Comparison of ENCODE assay signal across 8 mouse cellular contexts in genomic region chr11:94211124-94211603, GRCm38 (mm10). TPM values are rescaled to one million over a fixed set of nuclear protein-coding genes. Genes with fewer than 3 reads are reported as not detected.
DNase-seq lines count a peak whose midpoint lies in the region; ATAC-seq and TF ChIP-seq lines count a peak whose summit lies in the region.

Gene Tob1, plus strand, starts transcription at chr11:94211454.

- H3K9ac ChIP-seq in heart, embryonic 12.5 days: peak within 1 kb of the TSS; percentile 98
- H3K9ac ChIP-seq in kidney, postnatal 0 days (ENCODE audit: low read depth, low read length): peak within 1 kb of the TSS; percentile 98
- H3K9ac ChIP-seq in liver, embryonic 11.5 days (ENCODE audit: low read depth, low read length): peak within 1 kb of the TSS; percentile 95
- H3K9ac ChIP-seq in stomach, embryonic 14.5 days (replicated peaks; ENCODE audit: low read depth, low read length): peak within 1 kb of the TSS; percentile 94

- peak within 1 kb of the TSS; percentile 74 for H3K4me3 ChIP-seq in C2C12 (ENCODE audit: insufficient read depth, poor library complexity, severe bottlenecking)
- peak within 1 kb of the TSS; percentile 88 for H3K4me3 ChIP-seq in erythroblast, embryonic 14.5 days (replicated peaks)
- peak within 1 kb of the TSS; percentile 93 for H3K4me3 ChIP-seq in heart, embryonic 12.5 days
- peak within 1 kb of the TSS; percentile 97 for H3K4me3 ChIP-seq in kidney, postnatal 0 days (replicated peaks; ENCODE audit: low read depth, low read length)
- peak within 1 kb of the TSS; percentile 95 for H3K4me3 ChIP-seq in liver, embryonic 11.5 days (ENCODE audit: low read depth, low read length)
- H3K4me3 ChIP-seq in stomach, embryonic 14.5 days (ENCODE audit: low read depth, low read length): peak within 1 kb of the TSS; percentile 88

- no peaks in the 10 kb centered on the region for H3K27me3 ChIP-seq in C2C12 (ENCODE audit: control insufficient read depth, insufficient read depth, insufficient read length)
- H3K27me3 ChIP-seq in erythroblast, embryonic 14.5 days (ENCODE audit: control insufficient read depth): no peaks in the 10 kb centered on the region
- H3K27me3 ChIP-seq in heart, embryonic 12.5 days (replicated peaks): no peaks in the 10 kb centered on the region
- H3K27me3 ChIP-seq in kidney, postnatal 0 days (ENCODE audit: insufficient read depth, low read length): no peaks in the 10 kb centered on the region
- no peaks in the 10 kb centered on the region for H3K27me3 ChIP-seq in liver, embryonic 11.5 days (replicated peaks; ENCODE audit: control insufficient read depth, insufficient read depth, low read length)
- no peaks in the 10 kb centered on the region for H3K27me3 ChIP-seq in stomach, embryonic 14.5 days (ENCODE audit: control insufficient read depth, insufficient read depth, low read length)

- ATAC-seq in heart, embryonic 12.5 days (ENCODE audit: insufficient number of reproducible peaks, low FRiP score): peak; percentile 97
- ATAC-seq in kidney, postnatal 0 days (replicated peaks; ENCODE audit: low FRiP score, low read depth): peak; percentile 96
- ATAC-seq in liver, embryonic 11.5 days (replicated peaks; ENCODE audit: low FRiP score): peak; percentile 93
- ATAC-seq in stomach, embryonic 14.5 days (ENCODE audit: insufficient number of reproducible peaks, insufficient read depth, low FRiP score, low read depth): peak; percentile 96

- peak within 1 kb of the TSS; percentile 99 for H3K27ac ChIP-seq in heart, embryonic 12.5 days (ENCODE audit: poor library complexity, severe bottlenecking)
- H3K27ac ChIP-seq in kidney, postnatal 0 days: peak within 1 kb of the TSS; percentile 99
- peak within 1 kb of the TSS; percentile 99 for H3K27ac ChIP-seq in liver, embryonic 11.5 days (ENCODE audit: low read depth, low read length)
- peak within 1 kb of the TSS; percentile 98 for H3K27ac ChIP-seq in stomach, embryonic 14.5 days (ENCODE audit: low read length)

- peak; percentile 100 for TF ChIP-seq POLR2A in brain, embryonic 14.5 days (IDR thresholded peaks at IDR 0.05; ENCODE audit: borderline replicate concordance, extremely low read depth, insufficient read depth, insufficient read length, poor library complexity, severe bottlenecking)

- peak; percentile 25 for TF ChIP-seq CTCF in C2C12 (IDR thresholded peaks at IDR 0.05; ENCODE audit: control insufficient read depth, insufficient read depth, insufficient read length)
- TF ChIP-seq CTCF in brain, embryonic 14.5 days (IDR thresholded peaks at IDR 0.05; ENCODE audit: borderline replicate concordance, extremely low read depth, insufficient read depth, insufficient read length): no peak
- 0 out of 2 replicates have a peak, but pooled peaks have one; percentile 25 for TF ChIP-seq CTCF in kidney, postnatal 0 days (IDR thresholded peaks at IDR 0.05; ENCODE audit: low read depth)

- H3K4me2 ChIP-seq in heart, embryonic 12.5 days: peak within 1 kb of the TSS; percentile 98
- peak within 1 kb of the TSS; percentile 81 for H3K4me2 ChIP-seq in kidney, postnatal 0 days (ENCODE audit: low read length)
- peak within 1 kb of the TSS; percentile 99 for H3K4me2 ChIP-seq in liver, embryonic 11.5 days
- H3K4me2 ChIP-seq in stomach, embryonic 14.5 days (replicated peaks; ENCODE audit: low read depth, low read length): peak within 1 kb of the TSS; percentile 94

- WGBS in heart, embryonic 12.5 days: under 1% methylated on average over 45 of the region's 55 CpGs
- WGBS in kidney, postnatal 0 days: under 1% methylated on average over 33 of the region's 55 CpGs
- WGBS in liver, embryonic 11.5 days: 0% methylated on average over 36 of the region's 55 CpGs
- WGBS in stomach, embryonic 14.5 days: under 1% methylated on average over 50 of the region's 55 CpGs

- H3K79me3 ChIP-seq in C2C12 (ENCODE audit: low read depth): peaks cover 20% of the 10 kb centered on the region

- peak within 1 kb of the TSS; percentile 94 for H3ac ChIP-seq in C2C12 (ENCODE audit: control insufficient read depth, insufficient read length, low read depth)

- peaks cover 37% of the 10 kb centered on the region for H3K79me2 ChIP-seq in C2C12 (ENCODE audit: control insufficient read depth, insufficient read depth)

- H3K36me3 ChIP-seq in C2C12 (ENCODE audit: control insufficient read depth, insufficient read depth): peaks cover 19% of the 10 kb centered on the region
- H3K36me3 ChIP-seq in erythroblast, embryonic 14.5 days (ENCODE audit: control insufficient read depth): peaks cover 17% of the 10 kb centered on the region
- H3K36me3 ChIP-seq in heart, embryonic 12.5 days: peaks cover 14% of the 10 kb centered on the region
- 0 out of 2 replicates have a peak, but pooled peaks cover 9% of the 10 kb centered on the region for H3K36me3 ChIP-seq in kidney, postnatal 0 days (ENCODE audit: insufficient read depth, low read length)
- H3K36me3 ChIP-seq in liver, embryonic 11.5 days (ENCODE audit: control insufficient read depth, insufficient read depth, low read length): peaks cover 9% of the 10 kb centered on the region; the same call in 1 of the 2 replicates
- H3K36me3 ChIP-seq in stomach, embryonic 14.5 days (ENCODE audit: control insufficient read depth, insufficient read depth, low read length): peaks cover 10% of the 10 kb centered on the region

- peaks cover 33% of the 10 kb centered on the region for H3K4me1 ChIP-seq in erythroblast, embryonic 14.5 days (ENCODE audit: control insufficient read depth)
- peaks cover 16% of the 10 kb centered on the region for H3K4me1 ChIP-seq in heart, embryonic 12.5 days (replicated peaks)
- no peaks in the 10 kb centered on the region; the same call in 1 of the 2 replicates for H3K4me1 ChIP-seq in kidney, postnatal 0 days (replicated peaks; ENCODE audit: insufficient read depth, low read length)
- H3K4me1 ChIP-seq in liver, embryonic 11.5 days (replicated peaks; ENCODE audit: control insufficient read depth, insufficient read depth, low read length): no peaks in the 10 kb centered on the region; the same call in 1 of the 2 replicates
- peaks cover 2% of the 10 kb centered on the region; the same call in 1 of the 2 replicates for H3K4me1 ChIP-seq in stomach, embryonic 14.5 days (ENCODE audit: control insufficient read depth, insufficient read depth, low read length)

- peak; percentile 100 for DNase-seq in brain, embryonic 14.5 days (ENCODE audit: low read depth)
- peak; percentile 100 for DNase-seq in kidney, postnatal 0 days (ENCODE audit: low spot score)
- peak; percentile 98 for DNase-seq in liver, embryonic 11.5 days (ENCODE audit: low spot score)
- DNase-seq in naive thymus-derived CD4-positive, alpha-beta T cell, adult 2 months (ENCODE audit: low read depth): peak; percentile 98

- no peaks in the 10 kb centered on the region for H3K9me3 ChIP-seq in erythroblast, embryonic 14.5 days (ENCODE audit: control insufficient read depth, low read length)
- H3K9me3 ChIP-seq in heart, embryonic 12.5 days (replicated peaks): no peaks in the 10 kb centered on the region
- no peaks in the 10 kb centered on the region for H3K9me3 ChIP-seq in kidney, postnatal 0 days (replicated peaks; ENCODE audit: low read length)
- H3K9me3 ChIP-seq in liver, embryonic 11.5 days (ENCODE audit: control insufficient read depth, low read length): no peaks in the 10 kb centered on the region
- no peaks in the 10 kb centered on the region for H3K9me3 ChIP-seq in stomach, embryonic 14.5 days (ENCODE audit: control insufficient read depth, low read depth, low read length)

TF ChIP-seq in C2C12, 6 proteins besides CTCF, POLR2A, EP300 and RAD21:
- no peak for TF ChIP-seq USF1 (IDR thresholded peaks at IDR 0.05; ENCODE audit: low read depth)
- no peak for TF ChIP-seq MAX (IDR thresholded peaks at IDR 0.05)
- TF ChIP-seq MYOG (IDR thresholded peaks at IDR 0.05; ENCODE audit: control insufficient read depth, extremely low read depth, insufficient read length): no peak
- TF ChIP-seq MYOD1 (IDR thresholded peaks at IDR 0.05; ENCODE audit: control insufficient read depth, insufficient read length, low read depth): no peak
- no peak for TF ChIP-seq CEBPB (IDR thresholded peaks at IDR 0.05; ENCODE audit: low read depth)

RNA-seq across cellular contexts. Expression of gene Tob1, which starts in this region (rescaled TPM):
- polyA plus RNA-seq in C2C12 (2012; fragmentation: generic; extraction: Trizol): 10.7 TPM
- 29.6 and 29.9 TPM in 2 replicates for polyA plus RNA-seq in brain, embryonic 14.5 days (2012; rRNA removed)
- polyA plus RNA-seq in erythroblast, embryonic 14.5 days (2012): 1.2 and 1.3 TPM in 2 replicates
- polyA plus RNA-seq in heart, embryonic 12.5 days (2016; fragmentation: Nextera tagmentation; extraction: Ambion mirVana): 34.9 and 35.2 TPM in 2 replicates
- 55.2 and 56.6 TPM in 2 replicates for polyA plus RNA-seq in kidney, postnatal 0 days (2015; fragmentation: Nextera tagmentation; extraction: Ambion mirVana)
- 18.4 and 18.6 TPM in 2 replicates for polyA plus RNA-seq in liver, embryonic 11.5 days (2014; fragmentation: Nextera tagmentation; extraction: Ambion mirVana)
- polyA plus RNA-seq in stomach, embryonic 14.5 days (2014; fragmentation: Nextera tagmentation; extraction: Ambion mirVana): 24.2 and 30.5 TPM in 2 replicates

Comparison
In these comparisons a context has a peak if more than half of its experiments do, and no peak if none do; other contexts are left out.
1. Peak in every context shown above with its lines: DNase-seq, ATAC-seq, H3K4me3 ChIP-seq and H3K27ac ChIP-seq.